Mouse (Mus musculus): ENCODE measurements around the gene Pdcl2.

DNA sequence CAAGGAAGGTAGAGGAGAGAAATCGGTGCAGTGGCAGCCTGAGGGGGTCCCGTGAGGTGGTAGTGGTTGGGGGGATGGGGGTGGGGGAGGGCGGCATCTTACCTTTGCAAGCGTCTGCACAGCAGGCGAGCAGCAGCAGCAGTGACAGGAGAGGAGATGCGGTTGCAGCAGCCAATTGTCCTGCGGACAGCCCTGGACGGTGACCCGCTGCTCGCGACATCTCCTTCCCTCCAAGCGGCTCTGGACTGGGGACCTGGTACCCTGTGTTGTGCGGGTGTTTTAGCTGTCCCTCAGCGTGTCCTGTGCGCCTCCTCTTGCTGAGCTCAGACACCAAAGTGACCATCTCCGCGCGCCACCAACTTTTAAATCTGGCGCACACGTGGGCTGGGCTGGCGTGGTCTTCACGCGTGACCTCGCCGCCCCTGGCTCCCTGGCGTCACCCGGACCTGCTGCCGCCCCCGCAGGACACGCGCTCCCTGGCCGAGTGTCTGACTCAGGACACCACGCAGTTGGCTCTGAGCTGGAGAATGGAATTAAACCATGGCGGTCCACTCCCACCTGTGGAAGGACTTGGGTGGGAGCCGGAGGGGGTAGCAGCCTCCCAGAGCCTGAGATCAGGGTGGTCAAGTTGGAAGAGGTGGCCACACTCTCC is 32.6 kb upstream of the Pdcl2 start, which contains the start of gene Nmu:
- no peak for TF ChIP-seq CTCF (IDR thresholded peaks at IDR 0.05; ENCODE audit: low read depth)
- TF ChIP-seq EP300 (IDR thresholded peaks at IDR 0.05; ENCODE audit: low read depth) = no peak

Data from heart, postnatal 0 days (tissue).